Mouse (Mus musculus): ENCODE measurements around the gene Agpat4.

DNA sequence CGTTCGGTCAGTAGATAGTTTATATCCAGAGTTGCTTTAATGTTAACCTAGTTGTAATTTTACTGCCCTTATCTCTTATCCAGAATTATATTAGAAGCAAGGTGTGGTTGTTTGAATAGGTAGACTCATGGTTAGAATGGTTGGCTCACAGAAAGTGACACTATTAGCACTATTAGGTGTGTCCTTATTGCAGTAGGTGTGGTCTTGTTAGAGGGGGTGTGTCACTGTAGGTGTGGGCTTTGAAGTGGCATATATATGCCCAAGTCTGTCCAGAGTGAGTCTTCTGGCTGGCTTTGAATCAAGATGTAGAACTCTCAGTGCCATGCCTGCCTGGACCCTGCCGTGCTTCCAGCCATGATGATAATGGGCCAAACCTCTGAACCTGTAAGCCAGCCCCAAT is 14.4 kb downstream of the Agpat4 start:
- TF ChIP-seq CTCF (IDR thresholded peaks at IDR 0.05) (no peak), EP300 (IDR thresholded peaks at IDR 0.05) (no peak)

Measured in lung, postnatal 0 days (tissue).